In genomic region chr14:120678533-120678932, GRCm38 (mm10) we compare ENCODE assay signal across 20 mouse cellular contexts.
DNase-seq lines count a peak whose midpoint lies in the region; ATAC-seq lines count a peak whose summit lies in the region.
"Had no signal": no experiment of that assay in that cellular context is flagged by ENCODE, and none has a peak within 500 bp of the region (broad histone marks: within the 10 kb centered on the region; RNA-seq: fewer than 3 reads in every experiment).

No protein-coding gene starts in this region.

- no peak overlapping the region for H3K4me2 ChIP-seq in forebrain, embryonic 13.5 days
- no peak overlapping the region for H3K4me2 ChIP-seq in forebrain, embryonic 12.5 days
- H3K4me2 ChIP-seq: heart, embryonic 11.5 days; hindbrain, embryonic 15.5 days; limb, embryonic 15.5 days; lung, embryonic 14.5 days had no signal

- 0 out of 2 replicates have a peak, but pooled peaks have one; percentile 21 for ATAC-seq in forebrain, embryonic 13.5 days
- no peak for ATAC-seq in forebrain, embryonic 12.5 days (ENCODE audit: low FRiP score)
- ATAC-seq in megakaryocyte-erythroid progenitor cell, adult 5-6 weeks (replicated peaks; ENCODE audit: low FRiP score, low TSS enrichment, poor library complexity, severe bottlenecking), result no peak

- H3K27me3 ChIP-seq in forebrain, embryonic 13.5 days, result no peaks in the 10 kb centered on the region
- no peaks in the 10 kb centered on the region for H3K27me3 ChIP-seq in forebrain, embryonic 12.5 days
- H3K27me3 ChIP-seq: hindbrain, embryonic 15.5 days; limb, embryonic 15.5 days had no signal

- H3K9ac ChIP-seq in forebrain, embryonic 13.5 days, result no peak overlapping the region
- H3K9ac ChIP-seq in forebrain, embryonic 12.5 days, result no peak overlapping the region
- H3K9ac ChIP-seq: hindbrain, embryonic 15.5 days; limb, embryonic 15.5 days; liver, embryonic 14.5 days; lung, embryonic 14.5 days had no signal

- H3K4me3 ChIP-seq in forebrain, embryonic 13.5 days, result no peak overlapping the region
- no peak overlapping the region for H3K4me3 ChIP-seq in forebrain, embryonic 12.5 days (replicated peaks)
- H3K4me3 ChIP-seq: embryonic facial prominence, embryonic 10.5 days; hindbrain, embryonic 15.5 days; limb, embryonic 15.5 days; midbrain, embryonic 10.5 days had no signal

- no peaks in the 10 kb centered on the region for H3K4me1 ChIP-seq in forebrain, embryonic 13.5 days
- H3K4me1 ChIP-seq in forebrain, embryonic 12.5 days, result no peaks in the 10 kb centered on the region
- H3K4me1 ChIP-seq: embryonic facial prominence, embryonic 10.5 days; hindbrain, embryonic 15.5 days; limb, embryonic 15.5 days; midbrain, embryonic 10.5 days had no signal

- H3K27ac ChIP-seq in forebrain, embryonic 13.5 days, result no peak overlapping the region
- H3K27ac ChIP-seq in forebrain, embryonic 12.5 days, result no peak overlapping the region
- H3K27ac ChIP-seq: embryonic facial prominence, embryonic 10.5 days; hindbrain, embryonic 15.5 days; limb, embryonic 15.5 days; liver, embryonic 14.5 days; midbrain, embryonic 10.5 days had no signal

- DNase-seq in left cerebral cortex, adult 11 months (ENCODE audit: low spot score), result peak; percentile 24
- no peak for DNase-seq in left cerebral cortex, adult 18-20 months (ENCODE audit: low spot score in 2 of 2)
- peak; percentile 28 to 31 for DNase-seq in frontal cortex, adult 2 months (ENCODE audit: extremely low spot score in 1 of 2, low spot score in 1 of 2)
- DNase-seq in right cerebral cortex, postnatal 25 days, result peak; percentile 19
- DNase-seq: adrenal gland, postnatal 10 days; cerebellum, adult 9-10 months; kidney, adult 2 months; kidney, postnatal 10 days; lung, embryonic 14.5 days; lung, postnatal 4 days; thymus, postnatal 25 days had no signal

- no peaks in the 10 kb centered on the region for H3K9me3 ChIP-seq in forebrain, embryonic 13.5 days (replicated peaks)
- no peaks in the 10 kb centered on the region for H3K9me3 ChIP-seq in forebrain, embryonic 12.5 days
- H3K9me3 ChIP-seq: embryonic facial prominence, embryonic 10.5 days; hindbrain, embryonic 15.5 days; limb, embryonic 15.5 days; midbrain, embryonic 10.5 days had no signal

- no peaks in the 10 kb centered on the region for H3K36me3 ChIP-seq in forebrain, embryonic 13.5 days (ENCODE audit: poor library complexity, severe bottlenecking)
- no peaks in the 10 kb centered on the region for H3K36me3 ChIP-seq in forebrain, embryonic 12.5 days (replicated peaks)
- H3K36me3 ChIP-seq: embryonic facial prominence, embryonic 10.5 days; hindbrain, embryonic 15.5 days; limb, embryonic 15.5 days; midbrain, embryonic 10.5 days had no signal

- 89% methylated on average over 9 of the region's 9 CpGs for WGBS in forebrain, embryonic 13.5 days
- 87% methylated on average over 9 of the region's 9 CpGs for WGBS in forebrain, embryonic 12.5 days

Comparison
In these comparisons a context has a peak if more than half of its experiments do, and no peak if none do; other contexts are left out.
1. DNase-seq: peak in left cerebral cortex, adult 11 months (single experiment), frontal cortex, adult 2 months (2 of 2) and right cerebral cortex, postnatal 25 days (single experiment); none in left cerebral cortex, adult 18-20 months (0 of 2).